Mouse (Mus musculus): ENCODE measurements around the gene Utp20.

Utp20 gene

GRCm38 (mm10) chr10:88716986-88717755, 109.4 kb downstream of the Utp20 start:
- DNase-seq (ENCODE audit: low spot score): no peak

- DNase-seq (ENCODE audit: low spot score): no peak
Measured at GRCm38 (mm10) chr10:88715621-88716020, 111.0 kb downstream of the Utp20 start.

GRCm38 (mm10) chr10:88714744-88715143, 111.9 kb downstream of the Utp20 start:
- no peak for DNase-seq (ENCODE audit: low spot score)

- no peak for DNase-seq (ENCODE audit: low spot score)
Measured at GRCm38 (mm10) chr10:88712359-88712758, 114.2 kb downstream of the Utp20 start.

GRCm38 (mm10) chr10:88708671-88709523, 117.7 kb downstream of the Utp20 start:
- DNase-seq (ENCODE audit: low spot score): no peak

- no peak for DNase-seq (ENCODE audit: low spot score)
Measured at GRCm38 (mm10) chr10:88700938-88701337, 125.7 kb downstream of the Utp20 start.

Measured in urinary bladder, postnatal 25 days (tissue).